32 mouse cellular contexts compared by ENCODE assay signal in genomic region chr10:125696159-125696558, GRCm38 (mm10).
"Had no signal": no experiment of that assay in that cellular context is flagged by ENCODE, and none has a peak within 500 bp of the region (broad histone marks: within the 10 kb centered on the region; RNA-seq: fewer than 3 reads in every experiment).

No protein-coding gene starts in this region.

- DNase-seq: heart, adult 2 months; heart, postnatal 10 days; heart, postnatal 14 days; heart, postnatal 36 days; heart, postnatal 4 days; kidney, adult 11 months; kidney, adult 18-20 months; kidney, adult 2 months; kidney, adult 8-10 months; kidney, postnatal 14 days; kidney, postnatal 25 days; kidney, postnatal 36 days; layer of hippocampus, adult 9-11 months; layer of hippocampus, postnatal 36 days had no signal

- ATAC-seq: hindbrain, embryonic 16.5 days; hindbrain, postnatal 0 days; inflammation-experienced regulatory T-cells, adult 6 months; intestine, embryonic 15.5 days; intestine, embryonic 16.5 days; intestine, postnatal 0 days had no signal

- H3K27me3 ChIP-seq: heart, embryonic 12.5 days; heart, embryonic 13.5 days; heart, embryonic 15.5 days; hindbrain, embryonic 12.5 days; hindbrain, embryonic 13.5 days; hindbrain, embryonic 15.5 days; intestine, embryonic 15.5 days had no signal

- H3K4me1 ChIP-seq: heart, embryonic 10.5 days; heart, embryonic 12.5 days; heart, embryonic 13.5 days; heart, embryonic 15.5 days; hindbrain, embryonic 12.5 days; hindbrain, embryonic 13.5 days; hindbrain, embryonic 15.5 days; intestine, embryonic 15.5 days had no signal

- H3K36me3 ChIP-seq: heart, embryonic 10.5 days; heart, embryonic 12.5 days; heart, embryonic 13.5 days; heart, embryonic 15.5 days; hindbrain, embryonic 10.5 days; hindbrain, embryonic 12.5 days; hindbrain, embryonic 13.5 days; hindbrain, embryonic 15.5 days; intestine, embryonic 15.5 days had no signal

- H3K27ac ChIP-seq: heart, adult 2 months; heart, embryonic 10.5 days; heart, embryonic 13.5 days; heart, embryonic 15.5 days; hindbrain, embryonic 10.5 days; hindbrain, embryonic 12.5 days; hindbrain, embryonic 13.5 days; hindbrain, embryonic 14.5 days; hindbrain, embryonic 15.5 days; hindbrain, postnatal 0 days; intestine, embryonic 15.5 days; layer of hippocampus, adult 2 months; left cerebral cortex, adult 2 months had no signal

- H3K9me3 ChIP-seq: heart, embryonic 10.5 days; heart, embryonic 12.5 days; heart, embryonic 13.5 days; heart, embryonic 15.5 days; hindbrain, embryonic 10.5 days; hindbrain, embryonic 12.5 days; hindbrain, embryonic 13.5 days; hindbrain, embryonic 15.5 days; intestine, embryonic 15.5 days had no signal

- H3K4me3 ChIP-seq: heart, adult 2 months; heart, embryonic 10.5 days; heart, embryonic 12.5 days; heart, embryonic 13.5 days; heart, embryonic 15.5 days; hindbrain, embryonic 10.5 days; hindbrain, embryonic 12.5 days; hindbrain, embryonic 13.5 days; hindbrain, embryonic 15.5 days; intestine, embryonic 15.5 days; layer of hippocampus, adult 2 months; left cerebral cortex, adult 2 months had no signal

- H3K9ac ChIP-seq: heart, embryonic 12.5 days; heart, embryonic 13.5 days; heart, embryonic 15.5 days; hindbrain, embryonic 12.5 days; hindbrain, embryonic 13.5 days; hindbrain, embryonic 14.5 days; hindbrain, embryonic 15.5 days; intestine, embryonic 15.5 days had no signal

- H3K4me2 ChIP-seq: heart, embryonic 11.5 days; heart, embryonic 12.5 days; heart, embryonic 13.5 days; heart, embryonic 15.5 days; hindbrain, embryonic 12.5 days; hindbrain, embryonic 13.5 days; hindbrain, embryonic 14.5 days; hindbrain, embryonic 15.5 days; intestine, embryonic 15.5 days had no signal
